Mouse (Mus musculus): ENCODE data around the gene St3gal5.

The St3gal5 gene

DNA sequence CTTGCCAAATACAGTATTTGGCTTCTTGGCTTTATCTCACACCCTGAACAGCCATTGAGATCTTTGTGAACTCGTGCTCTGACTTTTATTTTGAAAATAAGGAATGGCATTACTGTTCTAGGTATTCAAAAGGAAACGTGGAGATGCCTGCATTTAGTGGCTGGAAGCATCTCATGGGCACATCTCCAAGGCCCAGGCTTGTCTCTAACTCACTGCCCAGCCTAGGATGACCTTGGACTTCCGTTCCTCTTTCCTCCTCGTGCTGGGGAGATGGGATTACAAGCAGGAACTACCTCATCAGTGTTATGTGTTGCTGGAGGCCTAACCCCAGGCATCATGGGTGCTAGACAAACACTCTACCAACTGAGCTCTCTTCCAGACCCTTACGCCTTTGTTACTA is 105.9 kb downstream of the St3gal5 start:
- no peak for DNase-seq (ENCODE audit: low spot score in 2 of 2)

Data from frontal cortex, postnatal 14 days (tissue).